In genomic region chr5:115302190-115302589, GRCm38 (mm10) we compare ENCODE assay signal across 8 mouse cellular contexts. TPM values are rescaled to one million over a fixed set of nuclear protein-coding genes. Genes with fewer than 3 reads are reported as not detected.
DNase-seq lines count a peak whose midpoint lies in the region; ATAC-seq and TF ChIP-seq lines count a peak whose summit lies in the region.
"Not testable (repeated sequence)": the region's sequence is repeated elsewhere in the genome, so short reads cannot be mapped to it uniquely, and the experiment has no call there.

No protein-coding gene starts in this region.

- ATAC-seq in embryonic facial prominence, embryonic 15.5 days (ENCODE audit: insufficient number of reproducible peaks, low FRiP score, low TSS enrichment, low read depth); heart, embryonic 11.5 days (replicated peaks; ENCODE audit: insufficient number of reproducible peaks, low FRiP score, low TSS enrichment); hindbrain, embryonic 13.5 days (ENCODE audit: low FRiP score); limb, embryonic 13.5 days (ENCODE audit: low FRiP score, low read depth); liver, postnatal 0 days; midbrain, embryonic 15.5 days (replicated peaks); neural tube, embryonic 15.5 days (ENCODE audit: low FRiP score): not testable (repeated sequence)

- TF ChIP-seq CTCF in liver, postnatal 0 days (IDR thresholded peaks at IDR 0.05; ENCODE audit: low read depth): not testable (repeated sequence)

- H3K9ac ChIP-seq in ES-E14 (ENCODE audit: insufficient read depth, low read depth, low read length, poor library complexity, severe bottlenecking); embryonic facial prominence, embryonic 15.5 days; heart, embryonic 11.5 days (ENCODE audit: low read depth, low read length); limb, embryonic 13.5 days; liver, postnatal 0 days (replicated peaks); midbrain, embryonic 15.5 days; neural tube, embryonic 15.5 days (replicated peaks): not testable (repeated sequence)
- peak overlapping the region; percentile 72; the same call in 1 of the 2 replicates for H3K9ac ChIP-seq in hindbrain, embryonic 13.5 days

- not testable (repeated sequence) for H3K4me3 ChIP-seq in ES-E14 (ENCODE audit: insufficient read depth in 1 of 2, low read depth in 1 of 2, low read length in 2 of 2, poor library complexity in 1 of 2, severe bottlenecking in 1 of 2); embryonic facial prominence, embryonic 15.5 days (replicated peaks); hindbrain, embryonic 13.5 days; limb, embryonic 13.5 days; liver, postnatal 0 days (ENCODE audit: low read depth, low read length); neural tube, embryonic 15.5 days (replicated peaks)
- 0 out of 2 replicates have a peak overlapping the region, but pooled peaks have one; percentile 91 for H3K4me3 ChIP-seq in heart, embryonic 11.5 days (ENCODE audit: low read depth, low read length)
- 0 out of 2 replicates have a peak overlapping the region, but pooled peaks have one; percentile 62 for H3K4me3 ChIP-seq in midbrain, embryonic 15.5 days

- peaks cover 15% of the 10 kb centered on the region for H3K36me3 ChIP-seq in ES-E14 (ENCODE audit: control insufficient read depth, insufficient read depth, low read length, poor library complexity, severe bottlenecking)
- peaks cover 18% of the 10 kb centered on the region for H3K36me3 ChIP-seq in embryonic facial prominence, embryonic 15.5 days
- H3K36me3 ChIP-seq in heart, embryonic 11.5 days (ENCODE audit: control insufficient read depth, insufficient read depth, low read length); midbrain, embryonic 15.5 days (replicated peaks): not testable (repeated sequence)
- H3K36me3 ChIP-seq in hindbrain, embryonic 13.5 days: peaks cover 18% of the 10 kb centered on the region
- peaks cover 20% of the 10 kb centered on the region for H3K36me3 ChIP-seq in limb, embryonic 13.5 days
- peaks cover 12% of the 10 kb centered on the region for H3K36me3 ChIP-seq in liver, postnatal 0 days (replicated peaks; ENCODE audit: insufficient read depth, low read length)
- peaks cover 16% of the 10 kb centered on the region for H3K36me3 ChIP-seq in neural tube, embryonic 15.5 days

- H3K27ac ChIP-seq in ES-E14 (ENCODE audit: insufficient read depth, low read depth, low read length, poor library complexity, severe bottlenecking); heart, embryonic 11.5 days (ENCODE audit: low read depth, low read length); hindbrain, embryonic 13.5 days; limb, embryonic 13.5 days; liver, postnatal 0 days (ENCODE audit: low read depth); midbrain, embryonic 15.5 days; neural tube, embryonic 15.5 days (replicated peaks): not testable (repeated sequence)
- H3K27ac ChIP-seq in embryonic facial prominence, embryonic 15.5 days (replicated peaks): peak overlapping the region; percentile 88; the same call in 1 of the 2 replicates

- DNase-seq in ES-E14 (ENCODE audit: low read depth, low spot score); liver, postnatal 0 days: not testable (repeated sequence)

- H3K4me2 ChIP-seq in embryonic facial prominence, embryonic 15.5 days (replicated peaks): peak overlapping the region; percentile 79; the same call in 1 of the 2 replicates
- H3K4me2 ChIP-seq in heart, embryonic 11.5 days: peak overlapping the region; percentile 70; the same call in 1 of the 2 replicates
- H3K4me2 ChIP-seq in hindbrain, embryonic 13.5 days: peak overlapping the region; percentile 84; the same call in 1 of the 2 replicates
- 0 out of 2 replicates have a peak overlapping the region, but pooled peaks have one; percentile 66 for H3K4me2 ChIP-seq in limb, embryonic 13.5 days (replicated peaks)
- H3K4me2 ChIP-seq in liver, postnatal 0 days (ENCODE audit: low read depth, low read length): peak overlapping the region; percentile 99; the same call in 1 of the 2 replicates
- H3K4me2 ChIP-seq in midbrain, embryonic 15.5 days: peak overlapping the region; percentile 70
- peak overlapping the region; percentile 65 for H3K4me2 ChIP-seq in neural tube, embryonic 15.5 days

- not testable (repeated sequence) for H3K4me1 ChIP-seq in ES-E14 (ENCODE audit: control insufficient read depth in 2 of 2, insufficient read depth in 2 of 2, low read length in 2 of 2, poor library complexity in 1 of 2)
- peaks cover 29% of the 10 kb centered on the region for H3K4me1 ChIP-seq in embryonic facial prominence, embryonic 15.5 days
- H3K4me1 ChIP-seq in heart, embryonic 11.5 days (ENCODE audit: control insufficient read depth, insufficient read depth, low read length): peaks cover 15% of the 10 kb centered on the region
- peaks cover 34% of the 10 kb centered on the region for H3K4me1 ChIP-seq in hindbrain, embryonic 13.5 days (replicated peaks)
- peaks cover 24% of the 10 kb centered on the region for H3K4me1 ChIP-seq in limb, embryonic 13.5 days
- H3K4me1 ChIP-seq in liver, postnatal 0 days (ENCODE audit: insufficient read depth): peaks cover 18% of the 10 kb centered on the region
- peaks cover 29% of the 10 kb centered on the region for H3K4me1 ChIP-seq in midbrain, embryonic 15.5 days
- peaks cover 32% of the 10 kb centered on the region for H3K4me1 ChIP-seq in neural tube, embryonic 15.5 days

- H3K9me3 ChIP-seq in ES-E14 (ENCODE audit: control insufficient read depth, insufficient read depth, low read depth, low read length); embryonic facial prominence, embryonic 15.5 days (replicated peaks); heart, embryonic 11.5 days (replicated peaks; ENCODE audit: control insufficient read depth, low read length); hindbrain, embryonic 13.5 days; limb, embryonic 13.5 days; liver, postnatal 0 days (ENCODE audit: low read length); midbrain, embryonic 15.5 days; neural tube, embryonic 15.5 days (replicated peaks): not testable (repeated sequence)

- not testable (repeated sequence) for H3K27me3 ChIP-seq in embryonic facial prominence, embryonic 15.5 days; heart, embryonic 11.5 days (ENCODE audit: control insufficient read depth, insufficient read depth, low read length); hindbrain, embryonic 13.5 days; limb, embryonic 13.5 days; liver, postnatal 0 days (ENCODE audit: insufficient read depth, low read length); midbrain, embryonic 15.5 days (replicated peaks); neural tube, embryonic 15.5 days (replicated peaks)

- TF ChIP-seq EP300 in liver, postnatal 0 days (IDR thresholded peaks at IDR 0.05; ENCODE audit: low read depth): not testable (repeated sequence)

- whole genome bisulfite sequencing in embryonic facial prominence, embryonic 15.5 days: 77% methylated on average over 7 of the region's 7 CpGs
- WGBS in heart, embryonic 11.5 days (ENCODE audit: insufficient replicate concordance): 62% methylated on average over 7 of the region's 7 CpGs
- 87% methylated on average over 7 of the region's 7 CpGs for WGBS in hindbrain, embryonic 13.5 days
- whole genome bisulfite sequencing in limb, embryonic 13.5 days: 89% methylated on average over 7 of the region's 7 CpGs
- WGBS in liver, postnatal 0 days (ENCODE audit: insufficient replicate concordance): 74% methylated on average over 5 of the region's 7 CpGs
- 89% methylated on average over 7 of the region's 7 CpGs for WGBS in midbrain, embryonic 15.5 days
- WGBS in neural tube, embryonic 15.5 days: 90% methylated on average over 5 of the region's 7 CpGs

- in situ Hi-C loops in ES-E14 (cut with MboI; ENCODE audit: low sequenced_read_pairs in 2 of 2, unreplicated experiment in 2 of 2): not testable (repeated sequence)

RNA-seq across cellular contexts. Expression of gene Dynll1, which starts 1.4 kb away (rescaled TPM):
- total RNA-seq in ES-E14 (2012; rRNA removed): 575 and 753 TPM in 2 replicates
- polyA plus RNA-seq in embryonic facial prominence, embryonic 15.5 days (2015; fragmentation: Nextera tagmentation; extraction: Ambion mirVana): 1,800 and 1,802 TPM in 2 replicates
- 1,523 and 1,540 TPM in 2 replicates for polyA plus RNA-seq in heart, embryonic 11.5 days (2014; fragmentation: Nextera tagmentation; extraction: Ambion mirVana)
- polyA plus RNA-seq in hindbrain, embryonic 13.5 days (2015; fragmentation: Nextera tagmentation; extraction: Ambion mirVana): 1,285 and 1,377 TPM in 2 replicates
- polyA plus RNA-seq in limb, embryonic 13.5 days (2015; fragmentation: Nextera tagmentation; extraction: Ambion mirVana): 1,815 and 1,838 TPM in 2 replicates
- polyA plus RNA-seq in liver, postnatal 0 days (2015; fragmentation: Nextera tagmentation; extraction: Ambion mirVana): 388 and 399 TPM in 2 replicates
- polyA plus RNA-seq in midbrain, embryonic 15.5 days (2015; fragmentation: Nextera tagmentation; extraction: Ambion mirVana): 1,095 and 1,182 TPM in 2 replicates
- polyA plus RNA-seq in neural tube, embryonic 15.5 days (2015; fragmentation: Nextera tagmentation; extraction: Ambion mirVana): 1,284 and 1,328 TPM in 2 replicates

RNA-seq across cellular contexts. Expression of gene Coq5, which starts 22.7 kb away (rescaled TPM):
- total RNA-seq in ES-E14 (2012; rRNA removed): 28.3 and 34.8 TPM in 2 replicates
- polyA plus RNA-seq in embryonic facial prominence, embryonic 15.5 days (2015; fragmentation: Nextera tagmentation; extraction: Ambion mirVana): 37.3 and 37.6 TPM in 2 replicates
- 79.6 and 81.8 TPM in 2 replicates for polyA plus RNA-seq in heart, embryonic 11.5 days (2014; fragmentation: Nextera tagmentation; extraction: Ambion mirVana)
- 53.1 and 56.5 TPM in 2 replicates for polyA plus RNA-seq in hindbrain, embryonic 13.5 days (2015; fragmentation: Nextera tagmentation; extraction: Ambion mirVana)
- 41.8 and 43.6 TPM in 2 replicates for polyA plus RNA-seq in limb, embryonic 13.5 days (2015; fragmentation: Nextera tagmentation; extraction: Ambion mirVana)
- polyA plus RNA-seq in liver, postnatal 0 days (2015; fragmentation: Nextera tagmentation; extraction: Ambion mirVana): 19.5 and 19.6 TPM in 2 replicates
- polyA plus RNA-seq in midbrain, embryonic 15.5 days (2015; fragmentation: Nextera tagmentation; extraction: Ambion mirVana): 57.0 and 57.2 TPM in 2 replicates
- 63.7 and 64.6 TPM in 2 replicates for polyA plus RNA-seq in neural tube, embryonic 15.5 days (2015; fragmentation: Nextera tagmentation; extraction: Ambion mirVana)

RNA-seq across cellular contexts. Expression of gene Srsf9, which starts 24.8 kb away (rescaled TPM):
- total RNA-seq in ES-E14 (2012; rRNA removed): 42.6 and 57.2 TPM in 2 replicates
- polyA plus RNA-seq in embryonic facial prominence, embryonic 15.5 days (2015; fragmentation: Nextera tagmentation; extraction: Ambion mirVana): 263 and 264 TPM in 2 replicates
- 140 and 149 TPM in 2 replicates for polyA plus RNA-seq in heart, embryonic 11.5 days (2014; fragmentation: Nextera tagmentation; extraction: Ambion mirVana)
- polyA plus RNA-seq in hindbrain, embryonic 13.5 days (2015; fragmentation: Nextera tagmentation; extraction: Ambion mirVana): 165 and 181 TPM in 2 replicates
- polyA plus RNA-seq in limb, embryonic 13.5 days (2015; fragmentation: Nextera tagmentation; extraction: Ambion mirVana): 314 and 331 TPM in 2 replicates
- 86.0 and 90.6 TPM in 2 replicates for polyA plus RNA-seq in liver, postnatal 0 days (2015; fragmentation: Nextera tagmentation; extraction: Ambion mirVana)
- polyA plus RNA-seq in midbrain, embryonic 15.5 days (2015; fragmentation: Nextera tagmentation; extraction: Ambion mirVana): 142 and 146 TPM in 2 replicates
- polyA plus RNA-seq in neural tube, embryonic 15.5 days (2015; fragmentation: Nextera tagmentation; extraction: Ambion mirVana): 138 and 154 TPM in 2 replicates

RNA-seq across cellular contexts. Expression of gene Rnf10, which starts 29.5 kb away (rescaled TPM):
- total RNA-seq in ES-E14 (2012; rRNA removed): 134 and 138 TPM in 2 replicates
- 158 and 170 TPM in 2 replicates for polyA plus RNA-seq in embryonic facial prominence, embryonic 15.5 days (2015; fragmentation: Nextera tagmentation; extraction: Ambion mirVana)
- 58.0 and 77.3 TPM in 2 replicates for polyA plus RNA-seq in heart, embryonic 11.5 days (2014; fragmentation: Nextera tagmentation; extraction: Ambion mirVana)
- polyA plus RNA-seq in hindbrain, embryonic 13.5 days (2015; fragmentation: Nextera tagmentation; extraction: Ambion mirVana): 156 and 160 TPM in 2 replicates
- polyA plus RNA-seq in limb, embryonic 13.5 days (2015; fragmentation: Nextera tagmentation; extraction: Ambion mirVana): 141 and 144 TPM in 2 replicates
- 75.4 and 78.4 TPM in 2 replicates for polyA plus RNA-seq in liver, postnatal 0 days (2015; fragmentation: Nextera tagmentation; extraction: Ambion mirVana)
- 202 and 219 TPM in 2 replicates for polyA plus RNA-seq in midbrain, embryonic 15.5 days (2015; fragmentation: Nextera tagmentation; extraction: Ambion mirVana)
- polyA plus RNA-seq in neural tube, embryonic 15.5 days (2015; fragmentation: Nextera tagmentation; extraction: Ambion mirVana): 171 and 197 TPM in 2 replicates

RNA-seq across cellular contexts. Expression of gene Gatc, which starts 38.8 kb away (rescaled TPM):
- total RNA-seq in ES-E14 (2012; rRNA removed): 1.9 and 3.1 TPM in 2 replicates
- 28.7 and 33.9 TPM in 2 replicates for polyA plus RNA-seq in embryonic facial prominence, embryonic 15.5 days (2015; fragmentation: Nextera tagmentation; extraction: Ambion mirVana)
- polyA plus RNA-seq in heart, embryonic 11.5 days (2014; fragmentation: Nextera tagmentation; extraction: Ambion mirVana): 27.0 and 31.0 TPM in 2 replicates
- 31.8 and 32.6 TPM in 2 replicates for polyA plus RNA-seq in hindbrain, embryonic 13.5 days (2015; fragmentation: Nextera tagmentation; extraction: Ambion mirVana)
- polyA plus RNA-seq in limb, embryonic 13.5 days (2015; fragmentation: Nextera tagmentation; extraction: Ambion mirVana): 25.7 and 28.3 TPM in 2 replicates
- 11.7 and 12.1 TPM in 2 replicates for polyA plus RNA-seq in liver, postnatal 0 days (2015; fragmentation: Nextera tagmentation; extraction: Ambion mirVana)
- 35.6 and 39.4 TPM in 2 replicates for polyA plus RNA-seq in midbrain, embryonic 15.5 days (2015; fragmentation: Nextera tagmentation; extraction: Ambion mirVana)
- polyA plus RNA-seq in neural tube, embryonic 15.5 days (2015; fragmentation: Nextera tagmentation; extraction: Ambion mirVana): 32.2 and 37.0 TPM in 2 replicates
